Mouse (Mus musculus): ENCODE data around the gene Evi2b. TPM values are rescaled to one million over a fixed set of nuclear protein-coding genes. Genes with fewer than 3 reads are reported as not detected.

The Evi2b gene
- 1.9 and 2.5 TPM in 2 replicates for polyA plus RNA-seq (2012; rRNA removed)

GRCm38 (mm10) chr11:79523560-79524309 is at the start of gene Evi2b:
TSS of gene Evi2b (minus strand) at chr11:79523762.

DNA sequence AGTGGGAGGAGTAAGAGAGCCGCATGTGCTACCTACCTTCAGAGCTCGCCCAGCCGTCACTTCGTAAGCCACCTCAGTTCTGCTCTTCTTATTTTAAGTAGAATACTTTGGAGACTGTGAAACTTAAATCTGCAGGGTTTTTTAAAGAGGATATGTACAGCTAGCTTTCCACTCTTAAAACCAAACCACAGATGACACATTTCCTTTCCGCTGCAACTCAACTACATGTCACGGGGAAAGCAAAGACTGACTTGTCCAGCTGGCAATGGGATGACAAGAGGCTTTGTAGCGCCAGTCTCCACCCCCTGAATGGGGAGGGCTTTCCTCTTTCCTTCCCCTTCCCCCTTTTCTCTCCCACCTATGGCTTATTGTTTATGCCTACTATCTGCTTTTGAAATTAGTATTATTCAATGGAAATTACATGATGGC is 6.8 kb upstream of the Evi2b start, which contains the start of the genes Evi2 and Evi2a:
Gene Evi2, minus strand, starts transcription at position 257 of the 429 bp plus-strand sequence.
Gene Evi2a, minus strand, starts transcription at position 277 of the 429 bp plus-strand sequence.

DNA sequence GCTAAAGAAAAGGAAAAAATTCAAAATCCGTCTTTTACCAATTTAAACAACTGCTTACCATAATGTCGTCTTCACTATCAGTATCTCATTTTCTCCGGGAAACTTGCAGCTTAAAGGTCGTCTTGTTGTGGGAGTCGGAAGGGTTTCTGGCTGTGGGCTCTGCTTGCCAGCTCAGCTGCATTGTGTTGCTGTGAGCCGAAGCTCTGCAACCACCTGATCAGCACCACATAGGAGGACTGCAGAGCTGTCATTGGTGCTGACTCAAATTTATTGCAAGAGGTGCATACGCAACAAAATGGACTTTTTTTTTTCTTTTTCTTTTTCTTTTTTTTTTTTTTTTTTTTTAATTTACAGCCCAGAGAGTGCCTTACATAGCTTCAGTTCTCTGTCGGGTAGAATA is 19.7 kb downstream of the Evi2b start, which contains the start of gene Omg:
Gene Omg, minus strand, starts transcription at position 240 of the 400 bp plus-strand sequence.

Other genes starting within 250 kb of the Evi2b start
- gene Gm9964, start 226.9 kb downstream of the Evi2b start, polyA plus RNA-seq (2012; rRNA removed), result not detected in 2 replicates
- gene Nf1, start 184.1 kb downstream of the Evi2b start, polyA plus RNA-seq (2012; rRNA removed), result 8.0 and 9.7 TPM in 2 replicates
- 0.24 TPM in 1 of 2 replicates, not detected in the other for gene Omg, start 19.7 kb downstream of the Evi2b start, polyA plus RNA-seq (2012; rRNA removed)
- 0.17 and 0.49 TPM in 2 replicates for gene Evi2, start 6.8 kb upstream of the Evi2b start, polyA plus RNA-seq (2012; rRNA removed)
- gene Evi2a, start 6.8 kb upstream of the Evi2b start, polyA plus RNA-seq (2012; rRNA removed), result 3.0 and 3.9 TPM in 2 replicates
- 20.9 and 27.4 TPM in 2 replicates for gene Rab11fip4, start 67.5 kb upstream of the Evi2b start, polyA plus RNA-seq (2012; rRNA removed)

All from colon, adult 2 months (tissue).